Mouse (Mus musculus): Measurements from ENCODE around the gene Caskin1.
"Not testable (repeated sequence)": the region's sequence is repeated elsewhere in the genome, so short reads cannot be mapped to it uniquely, and the experiment has no call there.

Gene Caskin1

GRCm38 (mm10) chr17:24488186-24488661, at the start of gene Caskin1:
TSS of gene Caskin1 (plus strand) at chr17:24488601.
- DNase-seq (ENCODE audit: low read depth, low spot score), result no peak

GRCm38 (mm10) chr17:24440377-24440776, 48.0 kb upstream of the Caskin1 start:
- peak; percentile 36 for DNase-seq (ENCODE audit: low read depth, low spot score)

- peak; percentile 55 for DNase-seq (ENCODE audit: low read depth, low spot score)
Observed at GRCm38 (mm10) chr17:24441148-24441547, 47.3 kb upstream of the Caskin1 start.

GRCm38 (mm10) chr17:24442107-24442506, 46.3 kb upstream of the Caskin1 start:
- DNase-seq (ENCODE audit: low read depth, low spot score), result no peak

GRCm38 (mm10) chr17:24442632-24443155, 45.7 kb upstream of the Caskin1 start, which contains the start of gene Dnase1l2:
TSS of gene Dnase1l2 (minus strand) at chr17:24443105.
- no peak for DNase-seq (ENCODE audit: low read depth, low spot score)

GRCm38 (mm10) chr17:24443409-24443808, 45.0 kb upstream of the Caskin1 start:
- DNase-seq (ENCODE audit: low read depth, low spot score), result no peak

- no peak for DNase-seq (ENCODE audit: low read depth, low spot score)
Observed at GRCm38 (mm10) chr17:24446590-24446989, 41.8 kb upstream of the Caskin1 start.

GRCm38 (mm10) chr17:24449507-24449906, 38.9 kb upstream of the Caskin1 start:
- DNase-seq (ENCODE audit: low read depth, low spot score), result no peak

- no peak for DNase-seq (ENCODE audit: low read depth, low spot score)
Observed at GRCm38 (mm10) chr17:24451220-24451619, 37.2 kb upstream of the Caskin1 start.

GRCm38 (mm10) chr17:24453372-24453771, 35.0 kb upstream of the Caskin1 start:
- DNase-seq (ENCODE audit: low read depth, low spot score), result no peak

GRCm38 (mm10) chr17:24454218-24454755, 34.1 kb upstream of the Caskin1 start:
- DNase-seq (ENCODE audit: low read depth, low spot score), result no peak

- DNase-seq (ENCODE audit: low read depth, low spot score), result peak; percentile 100
Observed at GRCm38 (mm10) chr17:24454756-24455522, 33.5 kb upstream of the Caskin1 start.

GRCm38 (mm10) chr17:24455523-24456206, 32.7 kb upstream of the Caskin1 start:
- not testable (repeated sequence) for DNase-seq (ENCODE audit: low read depth, low spot score)

GRCm38 (mm10) chr17:24461580-24461979, 26.8 kb upstream of the Caskin1 start:
- DNase-seq (ENCODE audit: low read depth, low spot score), result peak; percentile 86

- DNase-seq (ENCODE audit: low read depth, low spot score), result no peak
Observed at GRCm38 (mm10) chr17:24462932-24463331, 25.5 kb upstream of the Caskin1 start.

GRCm38 (mm10) chr17:24463374-24464133, 24.8 kb upstream of the Caskin1 start:
- DNase-seq (ENCODE audit: low read depth, low spot score), result peak; percentile 63

- DNase-seq (ENCODE audit: low read depth, low spot score), result no peak
Observed at GRCm38 (mm10) chr17:24468636-24469246, 19.7 kb upstream of the Caskin1 start.

- DNase-seq (ENCODE audit: low read depth, low spot score), result no peak
Observed at GRCm38 (mm10) chr17:24469336-24469909, 19.0 kb upstream of the Caskin1 start.

GRCm38 (mm10) chr17:24469910-24470602, 18.3 kb upstream of the Caskin1 start, which contains the start of the genes E4f1 and Pgp:
TSS of gene E4f1 (minus strand) at chr17:24470313.
TSS of gene Pgp (plus strand) at chr17:24470392.
- peak; percentile 97 for DNase-seq (ENCODE audit: low read depth, low spot score)
